Mouse (Mus musculus) embryo, embryonic 10.5 days (tissue): Measurements from ENCODE around the gene Tectb.
"Not testable (repeated sequence)": the region's sequence is repeated elsewhere in the genome, so short reads cannot be mapped to it uniquely, and the experiment has no call there.

ENCODE experiments used
- DNase-seq: peaks from one replicate; pipeline ENCODE4 v3.0.0-alpha.2; 2015; ENCODE audit warnings: low spot score

Gene Tectb

DNA sequence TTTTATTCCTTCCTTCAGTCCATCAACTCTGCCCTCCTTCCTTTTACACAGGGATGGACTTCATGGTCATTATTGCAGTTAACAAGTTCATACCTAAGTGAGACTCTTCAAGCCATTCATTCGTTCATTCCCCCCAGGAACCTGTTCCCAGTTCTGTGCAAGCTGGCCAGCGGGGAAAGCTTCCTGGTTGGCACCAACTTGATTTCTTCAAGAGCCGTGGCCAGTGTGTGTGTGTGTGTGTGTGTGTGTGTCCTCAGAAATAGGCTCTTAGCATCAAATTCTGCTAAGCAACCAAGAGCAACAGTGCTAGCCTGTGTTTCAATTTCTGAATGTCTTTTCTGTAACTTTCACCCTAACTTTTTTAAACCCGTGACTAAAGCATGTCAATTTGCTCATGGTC, 14.6 kb upstream of the Tectb start:
- DNase-seq = no peak

DNA sequence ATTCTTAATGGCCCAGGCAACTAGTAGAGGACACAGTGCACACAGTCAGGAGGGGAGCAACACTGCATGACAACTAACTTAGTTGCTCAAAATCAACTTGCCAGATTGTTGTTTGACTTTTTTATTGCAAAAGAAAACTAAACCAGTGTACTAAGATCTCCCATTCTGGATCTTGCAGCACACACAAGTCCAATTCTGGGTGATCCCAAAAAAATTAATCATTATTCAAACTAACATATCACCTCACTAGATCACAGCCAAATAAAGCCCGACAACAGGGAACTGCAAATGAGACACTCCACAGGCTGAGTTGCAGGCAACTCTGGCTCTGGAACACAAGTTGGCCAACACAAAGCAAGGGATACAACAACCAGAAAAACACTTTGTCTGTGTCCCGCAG, 13.8 kb upstream of the Tectb start:
- DNase-seq = no peak

DNA sequence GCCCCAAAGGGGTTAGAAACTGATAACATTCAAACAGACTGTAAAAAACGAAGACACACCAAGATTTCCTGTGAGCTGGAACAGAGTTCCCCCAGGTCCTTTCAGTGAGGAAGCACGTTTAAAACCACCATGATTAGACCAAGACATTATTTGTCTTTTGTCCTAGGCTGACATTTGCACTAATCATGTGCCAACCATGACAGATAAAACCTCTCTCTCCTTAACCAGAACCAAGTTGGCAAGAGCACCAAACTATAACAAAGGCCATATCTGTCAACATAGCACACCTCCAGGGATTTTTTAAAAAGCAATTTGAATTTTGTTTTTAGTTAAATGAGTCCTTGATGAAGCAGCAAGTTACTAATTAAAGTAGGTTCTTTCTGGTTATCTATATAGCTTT, 12.8 kb upstream of the Tectb start:
- no peak for DNase-seq

DNA sequence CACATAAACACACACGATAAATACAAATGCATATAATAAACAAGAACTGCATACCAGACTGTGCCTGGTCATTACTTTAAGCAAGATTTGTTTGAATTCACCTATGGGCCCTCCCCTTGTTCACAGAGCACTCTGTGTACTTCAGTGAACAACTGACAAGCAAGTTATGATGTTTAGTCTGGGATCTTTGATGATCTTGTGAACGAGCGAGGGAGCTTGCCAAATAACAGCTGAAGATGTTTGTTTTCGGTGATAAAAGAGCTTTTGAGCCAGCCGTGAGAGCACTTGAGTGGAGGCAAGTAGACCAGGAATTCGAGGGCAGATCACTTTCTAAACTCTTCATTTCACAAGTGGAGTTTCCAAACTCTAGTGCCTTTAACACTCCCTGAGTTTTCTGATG, 12.2 kb upstream of the Tectb start:
- no peak for DNase-seq

DNA sequence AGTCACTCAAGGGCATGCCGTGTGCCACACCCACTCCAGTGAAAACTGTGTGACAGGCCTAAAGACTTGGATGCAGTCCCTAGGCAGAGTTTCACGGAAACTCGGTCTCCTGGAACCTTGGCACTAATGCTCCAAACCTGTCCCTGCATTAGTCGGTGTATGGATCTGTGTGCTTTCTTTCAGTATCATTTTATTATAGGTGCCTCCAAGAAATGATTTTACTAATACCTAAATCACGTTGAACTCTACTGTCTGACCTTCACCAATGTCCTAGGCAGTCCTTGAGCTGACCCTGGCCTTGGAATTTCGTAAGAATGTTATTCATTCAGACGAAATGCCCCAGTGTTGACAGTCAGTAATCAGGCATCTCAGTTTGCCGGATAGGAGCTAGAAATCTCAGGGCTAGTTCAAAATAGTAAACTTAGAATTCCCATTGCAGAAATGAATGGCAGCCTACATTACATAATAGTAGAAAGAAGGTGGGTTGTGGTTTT, 11.2 kb upstream of the Tectb start:
- DNase-seq = not testable (repeated sequence)

DNA sequence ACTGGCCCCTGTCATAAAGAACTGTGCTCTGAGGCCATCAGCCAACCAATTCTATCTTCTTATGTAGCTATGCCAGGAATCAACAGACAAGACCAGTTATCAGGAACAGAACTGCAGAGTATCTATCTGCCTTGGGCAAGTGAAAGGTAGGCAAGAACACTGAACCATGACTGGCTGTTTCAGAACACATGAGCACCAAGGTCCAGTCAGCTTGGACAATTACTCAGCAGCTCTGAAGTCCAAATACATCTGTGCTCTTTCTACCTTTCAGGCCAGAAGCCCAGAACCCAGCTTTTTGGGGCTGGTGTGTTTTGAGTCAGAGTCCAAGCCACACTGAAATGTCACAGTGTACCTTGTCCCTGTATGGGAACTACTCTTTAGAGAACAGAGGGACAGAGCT, 10.1 kb upstream of the Tectb start:
- no peak for DNase-seq

DNA sequence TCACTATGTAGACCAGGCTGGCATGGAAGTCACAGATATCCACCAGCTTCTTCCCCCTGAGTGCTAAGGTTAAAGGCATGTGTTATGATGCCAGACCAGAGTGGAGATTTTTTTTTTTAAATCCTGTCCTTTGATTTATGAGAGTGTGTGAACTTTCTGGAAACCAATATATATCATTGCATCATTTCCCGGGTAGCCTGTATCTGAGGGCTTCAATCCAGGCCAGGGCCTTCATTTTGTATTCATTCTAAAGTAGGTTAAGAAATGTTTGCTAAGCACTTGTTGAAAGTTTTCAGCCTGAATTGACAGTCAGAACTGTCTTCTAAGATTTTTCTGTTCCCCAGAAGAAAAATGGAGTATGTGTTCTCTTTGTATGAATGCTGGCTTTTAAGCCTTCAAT, 8.9 kb upstream of the Tectb start:
- no peak for DNase-seq

DNA sequence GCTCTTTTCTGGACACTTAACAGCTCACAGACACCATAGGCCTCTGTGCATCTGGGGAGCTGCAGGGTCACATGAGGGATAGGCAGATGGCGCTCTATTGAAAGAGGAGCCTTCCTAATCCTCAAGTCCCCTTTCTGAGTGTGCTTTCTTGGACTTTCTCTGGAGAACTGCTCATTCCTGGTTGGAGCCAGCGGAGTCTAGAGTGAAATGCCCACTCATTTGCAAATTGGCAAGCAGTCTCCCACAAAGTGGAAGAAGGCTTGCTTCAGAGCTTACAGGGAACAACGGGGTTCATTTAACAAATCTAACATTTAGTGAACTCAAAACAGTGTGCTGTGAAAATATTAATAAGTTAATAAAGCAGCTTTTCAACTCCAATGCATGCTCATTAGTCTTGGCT, 3.4 kb upstream of the Tectb start:
- no peak for DNase-seq

DNA sequence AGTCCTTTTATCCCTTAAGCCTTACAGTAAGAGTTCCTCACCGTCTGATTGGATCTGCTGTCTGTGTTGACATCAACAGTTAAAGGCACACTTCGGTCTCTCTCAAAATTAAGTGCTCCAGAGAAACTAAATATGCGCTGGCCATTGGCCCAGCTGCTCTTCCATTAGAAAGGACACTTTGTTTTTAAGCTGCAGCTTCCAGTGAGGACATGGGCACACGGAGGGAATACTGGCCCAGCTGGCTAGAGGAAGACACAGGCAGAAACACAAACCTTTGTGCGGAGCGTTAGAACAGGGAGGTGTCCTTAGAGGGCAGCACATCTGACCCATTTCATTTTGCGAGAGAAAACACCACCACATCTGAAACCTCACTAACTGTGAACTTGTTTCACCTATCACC, 3.9 kb downstream of the Tectb start:
- DNase-seq = no peak

DNA sequence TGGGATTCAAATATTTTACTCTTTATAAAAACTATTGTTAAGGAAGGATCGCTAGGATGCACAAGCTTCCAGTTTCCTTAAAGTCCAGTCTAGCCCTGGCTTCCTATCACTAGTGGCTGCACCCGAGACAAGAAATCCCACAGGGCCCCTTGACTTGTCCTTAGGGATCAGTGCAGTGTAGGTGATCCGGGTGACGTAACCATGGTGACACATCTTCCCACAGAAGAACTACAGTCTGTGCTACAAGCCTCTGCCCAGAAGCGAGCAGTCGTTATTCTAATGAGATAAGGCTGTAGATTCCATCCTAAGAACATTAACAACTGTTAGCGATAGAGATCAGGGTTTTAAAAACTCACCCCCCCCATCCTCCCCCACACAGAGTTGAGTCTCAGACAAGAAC, 4.5 kb downstream of the Tectb start:
- peak; percentile 24 for DNase-seq

DNA sequence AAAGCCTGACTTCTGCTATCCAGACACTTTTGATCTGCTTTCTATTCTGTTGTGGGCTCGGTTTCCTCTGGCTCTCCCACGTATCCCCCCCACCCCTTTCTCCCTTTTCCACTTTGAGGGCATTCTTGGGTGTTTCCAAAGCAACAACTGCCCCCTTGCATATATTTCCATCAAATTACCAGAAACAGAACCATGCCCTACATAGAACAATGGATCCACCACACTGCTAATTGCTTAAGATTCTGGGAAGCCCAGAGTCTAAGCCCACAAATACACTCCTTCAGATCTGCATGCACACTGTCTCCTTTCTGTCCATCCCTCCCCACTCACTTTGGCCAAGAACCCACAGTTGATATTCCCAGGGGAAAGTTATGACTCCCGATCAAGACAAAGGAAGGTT, 5.1 kb downstream of the Tectb start:
- peak; percentile 16 for DNase-seq

DNA sequence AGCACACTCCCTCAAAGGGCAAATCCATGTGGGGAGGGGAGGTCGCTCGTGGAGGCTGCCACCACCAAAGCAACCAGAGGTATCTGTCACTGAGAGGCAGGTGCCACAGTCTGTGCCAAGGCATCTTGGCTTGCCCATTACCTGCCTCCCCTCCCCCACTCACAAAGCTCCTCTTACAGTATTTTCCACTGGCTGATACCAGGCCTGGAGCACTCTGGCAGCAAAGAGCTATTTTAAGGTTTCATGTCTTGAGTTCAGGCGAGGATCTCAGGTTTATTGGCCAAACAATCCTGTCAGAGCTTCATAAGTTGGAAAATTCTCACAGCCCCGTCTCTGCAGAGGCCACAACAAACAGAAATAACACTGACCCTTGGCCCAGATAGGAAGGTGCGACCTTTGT, 9.5 kb downstream of the Tectb start:
- no peak for DNase-seq

DNA sequence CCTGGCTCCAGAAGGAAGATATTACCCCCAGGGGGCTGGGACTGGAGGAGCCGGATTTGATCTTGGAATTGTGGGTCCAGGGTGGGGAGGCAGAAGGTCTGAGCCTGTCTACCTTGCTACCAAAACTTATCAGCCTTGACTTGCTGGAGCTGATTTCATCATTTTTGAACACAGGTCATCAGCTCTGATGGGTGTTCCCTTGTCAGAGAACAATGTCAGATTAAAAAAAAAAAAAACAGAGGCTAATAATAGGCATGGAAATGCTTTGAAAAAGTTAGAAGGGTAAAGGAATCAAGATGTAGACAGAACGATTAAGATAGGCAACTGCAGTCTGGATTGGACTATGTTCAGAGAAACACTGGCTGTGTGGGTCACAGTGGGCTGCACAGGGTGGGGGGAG, 11.1 kb downstream of the Tectb start:
- no peak for DNase-seq

DNA sequence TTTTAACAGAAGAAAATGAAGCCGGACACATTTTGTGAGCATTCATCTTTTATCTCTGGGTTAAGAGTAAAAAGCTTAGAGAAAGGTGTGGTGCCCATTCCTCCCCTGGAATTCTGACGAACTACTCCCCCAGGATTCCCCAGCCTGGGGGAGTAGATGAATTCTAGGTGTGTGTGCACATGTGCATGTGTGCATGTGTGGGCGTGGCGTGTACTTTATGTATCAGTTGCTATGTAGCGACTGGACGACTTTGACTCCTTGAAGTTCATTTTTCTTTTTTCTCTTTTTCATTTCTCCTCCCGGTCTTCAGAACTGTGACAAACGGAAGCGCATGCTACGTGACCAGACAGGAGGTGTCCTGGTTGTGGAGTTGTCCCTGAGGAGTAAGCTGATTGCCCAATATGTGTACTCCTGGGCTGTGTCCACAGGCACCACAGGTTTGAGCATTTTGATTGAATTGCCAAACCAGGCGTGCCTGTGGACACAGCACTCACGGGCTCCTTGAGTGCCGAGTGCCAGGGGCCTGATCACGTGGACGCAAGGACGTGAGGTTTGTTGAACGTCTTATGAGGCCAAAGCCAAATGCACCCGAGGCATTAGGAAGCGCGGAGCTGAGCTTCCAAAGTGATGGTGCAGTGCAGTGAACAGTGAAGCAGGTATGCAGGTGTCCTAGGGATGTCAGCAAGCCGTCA, 11.9 kb downstream of the Tectb start:
- no peak for DNase-seq

DNA sequence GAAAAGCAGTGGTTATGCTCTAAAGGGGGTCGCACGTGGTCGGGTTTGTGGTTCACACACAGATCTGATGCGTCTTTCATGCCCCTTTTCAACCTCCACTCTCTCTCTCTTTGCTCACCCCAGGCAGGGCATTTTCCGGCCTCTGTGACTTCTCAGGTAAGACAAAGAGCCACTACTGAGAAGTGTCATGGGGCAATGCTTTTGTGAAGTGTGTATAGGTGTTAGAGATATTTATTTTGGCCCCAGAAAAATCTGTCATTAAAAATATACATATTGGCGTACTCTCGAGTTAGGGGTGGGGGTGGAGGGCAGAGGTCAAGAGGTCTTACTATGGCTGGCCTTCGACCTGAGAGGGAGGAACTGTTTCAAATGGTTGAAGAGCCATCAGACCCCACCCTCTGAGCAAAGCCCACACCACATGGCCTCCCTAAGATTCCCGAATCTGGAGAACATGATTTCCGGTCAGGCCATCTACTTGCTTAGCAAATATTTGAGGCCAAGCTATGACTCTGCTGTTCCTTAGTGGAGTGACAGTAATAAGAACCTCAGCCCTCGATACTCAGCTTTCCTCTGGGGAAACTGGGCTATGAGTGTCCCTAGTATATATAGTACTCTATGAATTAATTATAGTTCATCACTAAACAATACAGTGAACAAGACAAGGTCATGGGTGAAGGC, 13.3 kb downstream of the Tectb start:
- DNase-seq = no peak

DNA sequence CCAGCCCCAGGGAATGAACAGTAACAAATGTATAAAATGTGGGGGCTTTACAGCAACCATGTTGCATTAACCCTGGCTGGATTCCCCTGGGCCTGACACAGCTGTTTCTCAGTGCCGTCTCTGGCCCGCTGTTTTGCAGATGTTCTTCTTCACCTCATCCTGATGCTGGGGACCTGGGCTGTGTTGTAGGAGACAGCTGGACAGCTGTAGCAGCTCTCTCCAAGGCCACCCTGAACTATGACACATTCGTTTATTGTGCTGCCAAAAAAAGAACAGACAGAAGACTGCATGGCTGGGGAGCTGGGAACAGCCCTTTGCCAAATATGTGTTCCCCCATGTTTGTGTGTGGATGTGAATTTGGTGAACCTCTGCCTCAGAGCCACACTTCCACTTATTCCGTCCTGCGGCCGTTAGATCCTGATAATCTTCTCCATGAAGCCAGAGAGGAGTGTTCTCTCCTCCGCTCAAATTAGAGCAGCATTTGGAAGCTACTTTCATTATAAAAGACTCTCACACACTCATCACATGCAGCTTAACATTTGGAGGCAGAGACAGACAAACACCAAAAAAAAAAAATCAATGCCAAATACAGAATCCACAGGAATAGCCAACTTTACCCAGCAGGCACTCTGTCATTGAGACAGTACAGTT, 14.1 kb downstream of the Tectb start:
- DNase-seq = no peak

DNA sequence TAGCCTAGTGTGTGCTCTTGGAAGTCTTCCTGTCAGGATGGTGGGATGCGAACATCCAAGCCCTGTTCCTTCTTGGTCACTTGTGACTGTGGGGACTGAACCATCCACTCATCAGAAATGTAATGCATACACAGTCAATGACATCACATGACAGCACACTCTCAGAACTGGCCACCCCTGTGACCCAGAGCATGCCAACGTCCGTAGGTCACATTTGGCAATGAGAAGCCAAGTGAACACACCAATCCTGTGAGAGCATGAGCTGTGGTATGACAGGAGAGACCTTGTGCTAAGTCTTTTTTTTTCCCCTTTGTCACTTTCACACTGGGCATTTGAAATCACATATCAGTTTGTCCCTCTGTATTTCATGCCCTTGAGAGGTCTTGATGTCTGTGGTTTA, 15.0 kb downstream of the Tectb start:
- no peak for DNase-seq

DNA sequence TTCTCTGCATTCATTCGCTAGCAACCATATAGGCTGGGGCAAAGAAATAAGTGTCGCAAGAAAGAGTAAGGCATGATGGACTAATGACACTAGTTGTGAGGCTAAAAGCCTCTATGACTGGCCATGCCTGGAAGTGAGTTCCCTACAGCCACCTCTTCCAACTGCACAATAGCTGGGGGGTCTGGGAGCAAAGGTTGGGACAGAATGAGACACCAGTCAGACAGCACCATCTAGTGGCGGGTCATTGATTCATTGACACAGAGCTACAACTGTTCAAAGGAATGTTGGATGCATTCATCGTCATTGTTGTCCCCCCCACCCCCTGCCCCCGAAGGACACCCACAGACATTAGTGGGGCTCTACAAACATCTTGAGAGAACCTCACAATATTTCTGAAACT, 17.8 kb downstream of the Tectb start:
- DNase-seq = peak; percentile 91

DNA sequence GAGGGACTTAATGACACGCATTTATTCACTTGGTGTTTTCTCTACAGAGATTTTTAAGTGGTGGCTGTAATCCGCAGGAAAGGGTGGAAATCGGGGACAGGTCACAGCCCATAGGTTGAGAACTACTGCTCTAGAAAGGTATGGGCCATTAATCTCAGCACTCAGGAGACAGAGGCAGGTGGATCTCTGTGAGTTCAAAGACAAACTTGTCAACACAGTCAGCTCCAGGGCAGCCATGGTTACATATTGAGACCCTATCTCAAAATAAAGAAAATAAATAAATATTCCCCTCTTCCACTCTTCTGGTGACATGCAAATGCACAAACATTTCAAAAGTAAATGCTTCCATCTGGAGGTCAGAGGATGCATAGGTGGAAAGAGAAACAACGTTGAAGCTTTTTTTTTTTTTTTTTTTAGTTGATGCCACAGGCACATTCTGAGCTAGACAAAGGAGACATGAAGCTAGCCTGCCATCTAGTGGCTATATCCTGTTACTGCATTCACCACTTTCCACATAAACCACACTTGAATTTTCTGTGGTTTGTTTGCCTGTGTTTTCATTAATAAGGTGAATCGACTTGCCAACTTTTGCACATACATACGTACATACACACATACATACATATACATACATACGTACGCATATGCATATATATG, 26.1 kb downstream of the Tectb start:
- peak; percentile 85 for DNase-seq

DNA sequence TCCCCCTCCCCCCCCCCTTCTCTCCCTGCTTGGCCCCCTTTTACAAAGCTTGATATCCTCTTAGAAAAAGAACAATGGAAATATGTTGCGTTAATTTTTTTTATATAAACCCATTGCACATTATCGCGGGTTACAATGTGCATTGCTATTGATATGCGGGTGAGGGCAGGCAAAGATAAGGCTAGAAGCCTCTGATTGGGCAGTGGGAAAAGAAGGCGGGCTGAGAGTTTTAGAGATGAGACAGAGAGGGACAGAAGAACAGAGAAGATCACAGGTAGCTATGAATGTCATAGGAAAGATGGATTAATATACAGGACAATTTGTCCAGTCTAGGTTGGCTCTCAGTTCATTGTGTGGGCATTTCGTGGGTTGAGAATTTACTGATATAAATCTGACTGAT, 26.7 kb downstream of the Tectb start:
- DNase-seq = no peak

DNA sequence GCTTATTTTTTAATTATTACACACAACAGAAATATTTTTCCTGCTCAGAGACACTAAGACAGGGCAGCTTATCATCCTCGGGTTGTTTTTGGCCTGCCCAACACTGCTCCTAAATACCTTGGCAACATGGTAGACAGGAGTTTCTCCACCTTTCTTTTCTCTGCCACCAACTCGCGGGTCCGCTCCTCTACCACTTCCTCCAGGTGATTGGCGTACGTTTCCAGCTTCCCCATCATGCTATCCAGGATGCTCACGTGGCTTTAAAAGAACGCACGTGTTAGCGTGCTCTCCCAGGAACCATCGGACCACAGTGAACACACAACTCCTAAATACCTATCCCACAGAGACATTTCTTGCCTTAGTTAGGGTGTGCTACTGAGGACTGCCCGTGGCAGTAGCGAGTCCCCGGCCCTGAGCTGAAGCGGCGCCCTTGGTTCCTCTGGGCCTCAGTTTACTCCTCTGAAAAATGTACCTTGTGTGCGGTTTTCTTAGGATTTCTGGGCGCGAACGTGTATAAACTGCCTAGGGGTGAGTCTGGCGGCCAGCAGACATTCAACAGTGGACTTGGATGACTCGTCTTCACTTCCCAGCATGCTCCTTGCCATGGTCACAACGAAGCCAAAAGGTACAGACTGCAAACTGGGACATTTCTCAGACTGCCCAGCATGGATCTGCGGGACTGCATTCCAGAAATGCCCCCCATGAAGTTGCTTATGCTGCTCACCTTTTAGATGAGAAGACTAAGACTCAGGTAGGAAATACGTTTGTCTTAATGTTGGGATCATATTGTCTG, 27.4 kb downstream of the Tectb start:
- DNase-seq = no peak

DNA sequence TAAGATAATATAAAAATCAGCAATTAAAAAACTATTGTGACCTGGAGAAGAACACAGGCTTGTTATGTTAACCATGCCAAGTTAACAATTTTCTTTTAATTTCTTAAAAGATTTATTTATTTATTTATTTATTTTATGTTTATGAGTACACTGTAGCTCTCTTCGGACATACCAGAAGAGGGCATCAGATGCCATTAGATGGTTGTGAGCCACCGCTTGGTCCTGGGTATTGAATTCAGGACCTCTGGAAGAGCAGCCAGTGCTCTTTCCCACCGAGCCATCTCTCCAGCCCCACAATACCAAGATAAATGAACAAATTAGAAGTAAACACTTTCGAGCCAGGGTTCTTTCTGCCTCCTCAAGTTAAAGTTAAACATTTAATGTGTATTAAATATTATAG, 28.1 kb downstream of the Tectb start:
- no peak for DNase-seq
